Mouse (Mus musculus) lung, adult 2 months (tissue): ENCODE data around the gene Klhl10.

Experiments
- CTCF ChIP-seq: fragments of 200-500 bp; IDR thresholded peaks from 2 replicates; pipeline ENCODE4 v1.5.1; 2011; ENCODE audit warnings: mild to moderate bottlenecking, low read length, control low read depth; ENCODE audit not compliant: insufficient read depth
- POLR2A ChIP-seq: fragments of 200-500 bp; IDR thresholded peaks from 2 replicates; pipeline ENCODE4 v1.6.1; 2011; ENCODE audit warnings: low read depth, mild to moderate bottlenecking, control low read depth, low read length, borderline replicate concordance; ENCODE audit errors: extremely low read depth

DNA sequence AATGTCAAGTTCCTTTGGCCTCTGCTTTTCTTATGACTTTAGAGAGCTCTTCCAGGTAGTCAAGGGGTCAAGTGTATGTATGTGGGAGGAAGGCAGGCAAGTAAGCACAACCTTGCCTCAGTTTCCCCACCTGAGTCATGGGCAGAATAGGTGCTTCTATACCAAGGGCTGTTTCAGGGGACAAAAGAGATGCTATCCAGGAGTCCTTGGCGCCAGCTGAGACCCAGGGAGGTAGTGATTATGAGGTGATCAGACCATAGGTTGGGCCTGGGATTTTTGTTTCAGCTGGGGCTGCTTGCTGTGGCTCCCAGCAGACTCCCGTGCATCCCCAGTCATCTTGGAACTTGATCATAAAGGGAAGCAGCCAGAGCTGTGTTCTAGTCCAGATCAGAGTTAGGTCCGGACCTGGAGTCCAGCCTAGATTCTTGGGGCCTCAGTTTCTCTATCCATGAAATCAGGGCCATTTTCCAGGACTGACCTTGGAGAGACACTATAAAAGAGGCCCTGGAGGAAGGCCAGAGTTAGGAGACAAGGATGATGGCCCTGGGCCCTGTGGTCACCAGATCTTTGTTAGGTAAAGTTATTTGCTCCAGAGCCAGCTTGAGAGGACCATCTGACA is 37.2 kb upstream of the Klhl10 start:
- TF ChIP-seq CTCF: no peak
- TF ChIP-seq POLR2A: no peak
